Mouse (Mus musculus): ENCODE data around the gene Nolc1. TPM values are rescaled to one million over a fixed set of nuclear protein-coding genes. Genes with fewer than 3 reads are reported as not detected.
"Not testable (repeated sequence)": the region's sequence is repeated elsewhere in the genome, so short reads cannot be mapped to it uniquely, and the experiment has no call there.

Gene Nolc1
- polyA plus RNA-seq, 1 experiment, result 4.3 TPM

DNA sequence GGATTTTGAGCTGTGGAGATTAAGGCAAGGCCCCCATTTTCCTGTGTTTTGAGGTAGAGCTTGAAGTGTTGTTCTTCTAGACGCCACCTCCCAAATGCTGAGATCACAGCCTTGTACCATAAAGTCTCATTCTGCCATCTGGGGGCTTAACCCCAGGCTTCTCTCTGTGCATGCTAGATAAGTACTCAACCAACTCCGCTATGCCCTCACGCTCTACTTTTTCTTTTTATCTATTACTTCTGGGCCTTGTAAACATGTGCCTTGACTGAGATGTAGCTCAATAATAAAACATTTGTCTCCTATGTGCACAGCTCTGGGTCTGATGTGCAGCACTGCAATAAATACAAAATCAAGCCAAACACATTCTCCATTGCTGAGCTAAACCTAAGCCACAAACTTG, 43.8 kb downstream of the Nolc1 start:
- no peak overlapping the region for H3K4me3 ChIP-seq (ENCODE audit: low read depth, low read length)
- WGBS, result 82% methylated on average over 3 of the region's 3 CpGs
- H3K27me3 ChIP-seq (ENCODE audit: control insufficient read depth, insufficient read depth, low read length), result 0 out of 2 replicates have a peak, but pooled peaks cover 2% of the 10 kb centered on the region
- H3K27ac ChIP-seq (ENCODE audit: insufficient read depth, low read depth, low read length), result no peak overlapping the region
- no peaks in the 10 kb centered on the region for H3K36me3 ChIP-seq (ENCODE audit: control insufficient read depth, insufficient read depth, low read length)
- H3K4me1 ChIP-seq (ENCODE audit: control insufficient read depth, insufficient read depth, insufficient read length, low read length), result no peaks in the 10 kb centered on the region
- TF ChIP-seq POLR2A (IDR thresholded peaks at IDR 0.05; ENCODE audit: low read depth, low read length) (no peak), CTCF (IDR thresholded peaks at IDR 0.05; ENCODE audit: extremely low read depth, insufficient read length, insufficient replicate concordance, low read depth, low read length) (no peak)

DNA sequence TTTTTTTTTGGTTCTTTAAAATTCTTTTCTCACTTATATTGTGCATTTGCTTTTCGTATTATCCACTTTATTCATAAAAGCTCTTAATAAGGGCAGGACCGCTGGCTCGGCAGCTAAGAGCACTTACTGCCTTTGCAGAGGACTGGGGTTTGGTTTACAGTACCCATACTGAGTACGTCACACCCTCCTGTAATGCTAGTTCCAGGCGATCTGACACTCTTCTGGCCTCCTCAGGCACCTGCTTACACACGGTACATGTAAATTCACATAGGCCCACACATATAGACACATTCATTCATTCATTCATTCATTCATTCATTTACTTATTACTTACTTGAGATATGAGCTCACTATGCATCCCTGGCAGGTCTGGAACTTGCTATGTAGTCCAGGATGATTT, 45.2 kb downstream of the Nolc1 start:
- Histone ChIP-seq H3K4me3 (ENCODE audit: low read depth, low read length) (no peak overlapping the region), H3K27me3 (ENCODE audit: control insufficient read depth, insufficient read depth, low read length) (0 out of 2 replicates have a peak, but pooled peaks cover 2% of the 10 kb centered on the region), H3K27ac (ENCODE audit: insufficient read depth, low read depth, low read length) (no peak overlapping the region), H3K4me1 (ENCODE audit: control insufficient read depth, insufficient read depth, insufficient read length, low read length) (no peaks in the 10 kb centered on the region), H3K36me3 (ENCODE audit: control insufficient read depth, insufficient read depth, low read length) (no peaks in the 10 kb centered on the region)
- no peak for TF ChIP-seq CTCF (IDR thresholded peaks at IDR 0.05; ENCODE audit: extremely low read depth, insufficient read length, insufficient replicate concordance, low read depth, low read length)
- no peak for TF ChIP-seq POLR2A (IDR thresholded peaks at IDR 0.05; ENCODE audit: low read depth, low read length)
- 74% methylated on average over 6 of the region's 6 CpGs for whole genome bisulfite sequencing

DNA sequence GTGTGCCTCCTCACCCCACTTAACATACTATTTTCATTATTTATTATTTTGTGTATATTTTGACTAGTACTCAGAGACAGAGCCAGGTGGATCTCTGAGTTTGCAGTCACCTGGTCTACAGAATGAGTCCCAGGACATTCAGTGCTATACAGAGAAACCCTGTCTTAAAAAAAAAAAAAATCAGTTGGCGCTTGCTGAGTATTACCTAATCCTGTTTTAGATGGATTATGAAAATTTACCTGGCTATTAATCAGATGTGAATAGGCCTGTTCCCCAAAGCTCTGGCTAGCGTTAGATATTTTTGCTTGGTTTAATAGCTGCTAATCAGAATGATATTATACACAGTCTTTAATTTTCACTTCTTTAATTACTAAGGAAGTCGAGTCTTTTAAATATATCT, 48.2 kb downstream of the Nolc1 start:
- H3K4me1 ChIP-seq (ENCODE audit: control insufficient read depth, insufficient read depth, insufficient read length, low read length), result no peaks in the 10 kb centered on the region
- H3K36me3 ChIP-seq (ENCODE audit: control insufficient read depth, insufficient read depth, low read length), result no peaks in the 10 kb centered on the region
- H3K27me3 ChIP-seq (ENCODE audit: control insufficient read depth, insufficient read depth, low read length), result no peaks in the 10 kb centered on the region
- H3K4me3 ChIP-seq (ENCODE audit: low read depth, low read length), result no peak overlapping the region
- TF ChIP-seq POLR2A (IDR thresholded peaks at IDR 0.05; ENCODE audit: low read depth, low read length), result no peak
- no peak for TF ChIP-seq CTCF (IDR thresholded peaks at IDR 0.05; ENCODE audit: extremely low read depth, insufficient read length, insufficient replicate concordance, low read depth, low read length)
- WGBS, result 72% methylated on average over 3 of the region's 3 CpGs
- H3K27ac ChIP-seq (ENCODE audit: insufficient read depth, low read depth, low read length), result no peak overlapping the region

DNA sequence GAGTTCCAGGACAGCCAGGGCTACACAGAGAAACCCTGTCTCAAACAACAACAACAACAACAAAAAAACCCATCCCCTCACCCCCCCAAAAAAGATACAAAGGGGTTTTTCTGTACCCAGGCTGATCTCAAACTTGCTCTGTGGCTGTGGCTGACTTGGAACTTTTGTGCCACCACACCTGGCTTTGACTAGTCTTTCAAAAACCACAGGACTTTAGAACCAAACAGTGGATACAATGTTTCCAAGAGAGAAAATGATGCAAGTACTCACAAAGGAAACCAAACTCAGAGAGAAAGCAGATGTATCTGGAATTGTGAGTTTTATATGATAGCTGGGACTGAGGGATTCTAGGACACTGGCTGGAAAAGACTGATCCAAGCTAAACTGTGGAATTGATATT, 49.0 kb downstream of the Nolc1 start:
- H3K36me3 ChIP-seq (ENCODE audit: control insufficient read depth, insufficient read depth, low read length), result no peaks in the 10 kb centered on the region
- H3K27me3 ChIP-seq (ENCODE audit: control insufficient read depth, insufficient read depth, low read length), result no peaks in the 10 kb centered on the region
- no peak for TF ChIP-seq CTCF (IDR thresholded peaks at IDR 0.05; ENCODE audit: extremely low read depth, insufficient read length, insufficient replicate concordance, low read depth, low read length)
- TF ChIP-seq POLR2A (IDR thresholded peaks at IDR 0.05; ENCODE audit: low read depth, low read length), result no peak
- H3K4me1 ChIP-seq (ENCODE audit: control insufficient read depth, insufficient read depth, insufficient read length, low read length), result no peaks in the 10 kb centered on the region
- no peak overlapping the region for H3K4me3 ChIP-seq (ENCODE audit: low read depth, low read length)
- no peak overlapping the region for H3K27ac ChIP-seq (ENCODE audit: insufficient read depth, low read depth, low read length)

DNA sequence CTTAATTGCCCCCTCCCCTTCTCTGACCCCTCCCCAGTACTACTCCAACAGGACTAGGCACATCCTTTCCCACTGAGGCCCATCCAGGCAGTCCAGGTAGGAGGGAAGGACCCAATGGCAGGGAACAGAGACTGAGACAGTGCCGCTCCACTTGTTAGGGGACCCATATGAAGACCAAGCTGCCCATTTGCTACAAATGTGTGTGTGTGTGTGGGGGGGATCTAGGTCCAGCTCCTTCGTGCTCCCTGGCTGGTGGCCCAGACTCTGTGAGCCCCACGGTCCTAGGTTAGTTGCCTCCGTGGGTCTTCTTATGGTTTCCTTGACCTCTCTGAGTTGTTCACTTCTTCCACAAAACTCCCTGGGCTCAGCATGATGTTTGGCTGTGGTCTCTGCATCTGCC, 50.6 kb downstream of the Nolc1 start:
- Histone ChIP-seq H3K27ac (ENCODE audit: insufficient read depth, low read depth, low read length) (no peak overlapping the region), H3K36me3 (ENCODE audit: control insufficient read depth, insufficient read depth, low read length) (no peaks in the 10 kb centered on the region), H3K4me3 (ENCODE audit: low read depth, low read length) (no peak overlapping the region), H3K4me1 (ENCODE audit: control insufficient read depth, insufficient read depth, insufficient read length, low read length) (no peaks in the 10 kb centered on the region), H3K27me3 (ENCODE audit: control insufficient read depth, insufficient read depth, low read length) (0 out of 2 replicates have a peak, but pooled peaks cover 4% of the 10 kb centered on the region)
- TF ChIP-seq POLR2A (IDR thresholded peaks at IDR 0.05; ENCODE audit: low read depth, low read length) (no peak), CTCF (IDR thresholded peaks at IDR 0.05; ENCODE audit: extremely low read depth, insufficient read length, insufficient replicate concordance, low read depth, low read length) (no peak)
- WGBS, result 85% methylated on average over 4 of the region's 4 CpGs

DNA sequence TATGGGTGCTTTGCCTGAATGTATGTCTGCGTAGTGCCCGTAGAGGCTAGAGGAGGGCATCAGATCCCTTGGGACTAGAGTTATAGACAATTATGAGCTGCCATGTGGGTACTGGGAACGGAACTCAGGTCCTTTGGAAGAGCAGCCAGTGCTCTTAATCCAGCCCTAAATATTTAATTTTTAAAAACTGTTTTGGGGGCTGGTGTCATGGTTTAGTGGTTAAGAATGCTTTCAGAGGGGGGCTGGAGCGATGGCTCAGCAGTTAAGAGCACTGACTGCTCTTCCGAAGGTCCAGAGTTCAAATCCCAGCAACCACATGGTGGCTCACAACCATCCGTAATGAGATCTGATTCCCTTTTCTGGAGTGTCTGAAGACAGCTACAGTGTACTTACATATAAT, 54.1 kb downstream of the Nolc1 start:
- 69% methylated on average over 6 of the region's 6 CpGs for WGBS
- H3K4me3 ChIP-seq (ENCODE audit: low read depth, low read length); H3K36me3 ChIP-seq (ENCODE audit: control insufficient read depth, insufficient read depth, low read length); H3K27ac ChIP-seq (ENCODE audit: insufficient read depth, low read depth, low read length); H3K4me1 ChIP-seq (ENCODE audit: control insufficient read depth, insufficient read depth, insufficient read length, low read length): not testable (repeated sequence)
- H3K27me3 ChIP-seq (ENCODE audit: control insufficient read depth, insufficient read depth, low read length), result peaks cover 28% of the 10 kb centered on the region

DNA sequence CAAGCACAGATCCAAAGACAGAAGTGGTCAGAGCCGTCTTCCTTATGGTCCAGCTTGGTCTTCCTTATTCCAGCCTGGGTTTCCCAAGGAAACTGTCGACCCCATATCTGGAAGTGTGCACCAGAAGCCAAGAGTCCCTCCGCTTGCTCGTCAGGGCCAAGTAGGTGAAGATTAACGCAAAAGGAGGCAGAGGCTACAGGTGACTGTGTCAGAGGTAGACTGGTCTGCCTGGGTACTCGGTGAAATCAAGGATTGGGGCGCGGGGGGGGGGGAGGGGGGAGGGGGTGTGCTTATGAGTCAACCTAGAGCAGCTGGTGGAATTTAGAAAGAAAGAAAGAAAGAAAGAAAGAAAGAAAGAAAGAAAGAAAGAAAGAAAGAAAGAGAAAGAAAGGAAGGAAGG, 55.6 kb downstream of the Nolc1 start:
- H3K27me3 ChIP-seq (ENCODE audit: control insufficient read depth, insufficient read depth, low read length), result peaks cover 30% of the 10 kb centered on the region
- no peaks in the 10 kb centered on the region for H3K36me3 ChIP-seq (ENCODE audit: control insufficient read depth, insufficient read depth, low read length)
- H3K27ac ChIP-seq (ENCODE audit: insufficient read depth, low read depth, low read length), result no peak overlapping the region
- peaks cover 3% of the 10 kb centered on the region for H3K4me1 ChIP-seq (ENCODE audit: control insufficient read depth, insufficient read depth, insufficient read length, low read length)
- WGBS, result 6% methylated on average over 7 of the region's 8 CpGs
- peak overlapping the region; percentile 23; the same call in 1 of the 2 replicates for H3K4me3 ChIP-seq (ENCODE audit: low read depth, low read length)
- TF ChIP-seq CTCF (IDR thresholded peaks at IDR 0.05; ENCODE audit: extremely low read depth, insufficient read length, insufficient replicate concordance, low read depth, low read length), result no peak
